Mouse (Mus musculus): Measurements from ENCODE around the gene Gm4836. TPM values are rescaled to one million over a fixed set of nuclear protein-coding genes. Genes with fewer than 3 reads are reported as not detected.
"Not testable (repeated sequence)": the region's sequence is repeated elsewhere in the genome, so short reads cannot be mapped to it uniquely, and the experiment has no call there.

Gm4836 gene
- not detected in 2 replicates for polyA plus RNA-seq (2014; fragmentation: Nextera tagmentation; extraction: Ambion mirVana)

GRCm38 (mm10) chrX:28293532-28293931 lies at the start of gene Gm4836:
Gene Gm4836 (minus strand): TSS chrX:28293632.
- not testable (repeated sequence) for H3K9me3 ChIP-seq (ENCODE audit: control insufficient read depth, low read length); H3K4me2 ChIP-seq (ENCODE audit: low read length); H3K36me3 ChIP-seq (ENCODE audit: control insufficient read depth, insufficient read depth, low read length); H3K27ac ChIP-seq (ENCODE audit: low read depth); DNase-seq (ENCODE audit: low spot score); H3K27me3 ChIP-seq (replicated peaks; ENCODE audit: control insufficient read depth, insufficient read depth, low read length); H3K4me1 ChIP-seq (replicated peaks; ENCODE audit: control insufficient read depth, insufficient read depth, low read length); H3K9ac ChIP-seq (ENCODE audit: low read length); ATAC-seq (replicated peaks; ENCODE audit: low FRiP score, low TSS enrichment, low read depth); H3K4me3 ChIP-seq (ENCODE audit: low read depth, low read length)
- WGBS: no CpG with 5 or more reads among the region's 6 CpGs

Measured in intestine, embryonic 14.5 days (tissue).